Mouse (Mus musculus): ENCODE measurements around the gene Bfsp1.

GRCm38 (mm10) chr2:143912199-143912598 lies 49.2 kb upstream of the Bfsp1 start:
- no peak for TF ChIP-seq POLR2A (IDR thresholded peaks at IDR 0.05; ENCODE audit: insufficient read depth, low read depth, low read length)
- TF ChIP-seq CTCF (IDR thresholded peaks at IDR 0.05; ENCODE audit: insufficient read depth, low read depth, low read length): no peak
